Mouse (Mus musculus) ES-E14 (cell line): ENCODE measurements around the gene Pclo. TPM values are rescaled to one million over a fixed set of nuclear protein-coding genes. Genes with fewer than 3 reads are reported as not detected.

Source experiments
- DNase-seq: peaks from one replicate; pipeline ENCODE4 v3.0.0-alpha.2; 2013; ENCODE audit warnings: low read depth, low spot score
- H3K27ac ChIP-seq: 2 replicates; pipeline ENCODE4 v1.5.1; 2012; ENCODE audit warnings: low read depth, mild to moderate bottlenecking, low read length, moderate library complexity, mixed read lengths; ENCODE audit not compliant: poor library complexity, insufficient read depth, severe bottlenecking
- H3K36me3 ChIP-seq: 2 replicates; pipeline ENCODE4 v1.6.1; 2012; ENCODE audit warnings: mild to moderate bottlenecking, low read length, moderate library complexity, mixed read lengths; ENCODE audit not compliant: control insufficient read depth, poor library complexity, insufficient read depth, severe bottlenecking
- H3K4me1 ChIP-seq, 2 experiments: fragments of 150-350 bp in 1 of 2; sonication (generic) in 1 of 2; 2 replicates each; pipeline ENCODE4 v1.6.1; 2012; ENCODE audit warnings: low read length in 2 of 2, mild to moderate bottlenecking in 1 of 2, mixed read lengths in 1 of 2; ENCODE audit not compliant: control insufficient read depth in 2 of 2, insufficient read depth in 2 of 2, poor library complexity in 1 of 2
- H3K4me3 ChIP-seq, 2 experiments: fragments of 150-350 bp in 1 of 2; sonication (generic) in 1 of 2; 2 replicates each; pipeline ENCODE4 v1.5.1; 2012; ENCODE audit warnings: low read length in 2 of 2, low read depth in 1 of 2, mild to moderate bottlenecking in 1 of 2, mixed read lengths in 1 of 2; ENCODE audit not compliant: insufficient read depth in 1 of 2, poor library complexity in 1 of 2, severe bottlenecking in 1 of 2
- H3K9ac ChIP-seq: 2 replicates; pipeline ENCODE4 v1.6.1; 2012; ENCODE audit warnings: low read depth, mild to moderate bottlenecking, low read length, mixed read lengths; ENCODE audit not compliant: poor library complexity, insufficient read depth, severe bottlenecking
- H3K9me3 ChIP-seq: fragments of 150-350 bp; sonication (generic); 2 replicates; pipeline ENCODE4 v1.6.1; 2012; ENCODE audit warnings: low read depth, mild to moderate bottlenecking, low read length; ENCODE audit not compliant: control insufficient read depth, insufficient read depth
- CHD2 ChIP-seq: IDR thresholded peaks from 2 replicates; pipeline ENCODE4 v1.6.1; 2014; ENCODE audit warnings: mild to moderate bottlenecking, low read depth, low read length, inconsistent platforms
- HCFC1 ChIP-seq: IDR thresholded peaks from 2 replicates; pipeline ENCODE4 v1.6.1; 2012; ENCODE audit warnings: low read length, inconsistent platforms, borderline replicate concordance; ENCODE audit not compliant: insufficient read depth
- MAFK ChIP-seq: IDR thresholded peaks from 2 replicates; pipeline ENCODE4 v1.6.1; 2014; ENCODE audit warnings: mild to moderate bottlenecking, low read depth, low read length, inconsistent platforms; ENCODE audit not compliant: insufficient read depth
- ZC3H11A ChIP-seq: IDR thresholded peaks from 2 replicates; pipeline ENCODE4 v1.6.1; 2012; ENCODE audit warnings: low read depth, mild to moderate bottlenecking, inconsistent platforms, low read length, borderline replicate concordance
- ZNF384 ChIP-seq: IDR thresholded peaks from 2 replicates; pipeline ENCODE4 v1.6.1; 2012; ENCODE audit warnings: low read depth, low read length, inconsistent platforms
- in situ Hi-C, 2 experiments: fragments of 600-800 bp; cut with MboI; formaldehyde crosslinking; loops; one replicate each; pipeline ENCODE4 v1.15.1; 2025; ENCODE audit warnings: low sequenced_read_pairs in 2 of 2, inconsistent platforms in 1 of 2; ENCODE audit not compliant: unreplicated experiment in 2 of 2
- total RNA-seq: library from RNA; depleted of rRNA; stranded (reverse); fragments of 300-350 nt; gene quantifications from 2 replicates; pipeline ENCODE4 v1.2.3, GENCODE M21; 2012

Gene Pclo
- total RNA-seq, 1 experiment = 0.27 TPM

DNA sequence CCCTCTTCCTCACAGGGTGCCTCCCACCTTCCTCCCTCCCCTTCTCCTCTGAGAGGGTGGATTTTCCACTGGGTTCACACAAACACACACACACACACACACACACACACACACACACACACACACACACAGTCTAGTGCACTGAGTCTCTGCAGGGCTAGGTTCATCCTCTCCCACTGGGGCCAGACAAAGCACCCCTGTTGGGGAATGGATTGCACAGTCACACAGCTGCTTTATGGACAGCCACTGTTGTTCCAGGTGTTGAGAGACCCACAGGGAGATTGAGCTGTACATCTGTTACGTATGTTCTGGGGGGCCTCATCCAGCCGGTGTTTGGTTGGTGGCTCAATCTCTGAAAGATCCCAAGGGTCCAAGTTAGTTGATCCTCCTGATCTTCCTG, 182.0 kb downstream of the Pclo start:
- H3K36me3 ChIP-seq = no peaks in the 10 kb centered on the region
- no peak overlapping the region for H3K4me3 ChIP-seq
- in situ Hi-C loops = no loop called here
- H3K9me3 ChIP-seq = no peaks in the 10 kb centered on the region
- no peak for DNase-seq
- no peak for TF ChIP-seq HCFC1
- TF ChIP-seq ZC3H11A = no peak
- TF ChIP-seq ZNF384 = no peak
- TF ChIP-seq MAFK = no peak
- no peak for TF ChIP-seq CHD2
- H3K9ac ChIP-seq = no peak overlapping the region
- no peaks in the 10 kb centered on the region for H3K4me1 ChIP-seq
- no peak overlapping the region for H3K27ac ChIP-seq

DNA sequence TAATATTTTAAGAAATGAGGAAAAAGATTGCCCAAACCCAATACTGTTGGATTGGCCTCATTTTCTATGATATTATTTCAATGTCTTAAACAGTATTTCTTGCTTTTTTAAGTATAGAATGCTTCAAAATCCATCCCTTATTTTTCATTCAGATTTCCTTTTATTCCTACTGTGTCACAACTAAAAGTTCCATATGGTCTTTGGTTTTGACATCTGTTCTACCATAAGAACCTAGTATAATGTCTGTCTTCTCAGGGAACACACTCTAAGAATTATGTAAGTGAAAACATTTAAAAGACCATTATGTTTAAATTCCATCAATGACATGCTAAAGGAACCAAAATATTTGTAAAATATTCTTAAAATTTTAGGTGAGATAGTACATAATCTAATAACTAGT, 186.2 kb downstream of the Pclo start:
- Histone ChIP-seq H3K27ac (no peak overlapping the region), H3K9ac (no peak overlapping the region), H3K36me3 (no peaks in the 10 kb centered on the region), H3K4me1 (no peaks in the 10 kb centered on the region), H3K9me3 (no peaks in the 10 kb centered on the region), H3K4me3 (no peak overlapping the region)
- no peak for DNase-seq
- in situ Hi-C loops = no loop called here
- no peak for TF ChIP-seq MAFK
- no peak for TF ChIP-seq CHD2
- no peak for TF ChIP-seq HCFC1

GRCm38 (mm10) chr5:14705423-14705822, 190.7 kb downstream of the Pclo start:
- Histone ChIP-seq H3K4me3 (no peak overlapping the region), H3K27ac (no peak overlapping the region), H3K9ac (no peak overlapping the region), H3K9me3 (no peaks in the 10 kb centered on the region), H3K4me1 (no peaks in the 10 kb centered on the region), H3K36me3 (no peaks in the 10 kb centered on the region)
- TF ChIP-seq CHD2 (no peak), ZNF384 (no peak), ZC3H11A (no peak), HCFC1 (no peak), MAFK (no peak)
- no peak for DNase-seq
- in situ Hi-C loops = no loop called here

GRCm38 (mm10) chr5:14707311-14707710, 192.6 kb downstream of the Pclo start:
- H3K4me3 ChIP-seq = no peak overlapping the region
- in situ Hi-C loops = no loop called here
- no peaks in the 10 kb centered on the region for H3K4me1 ChIP-seq
- no peaks in the 10 kb centered on the region for H3K36me3 ChIP-seq
- TF ChIP-seq HCFC1 (no peak), ZNF384 (no peak), CHD2 (no peak), ZC3H11A (no peak), MAFK (no peak)
- no peak for DNase-seq
- H3K9ac ChIP-seq = no peak overlapping the region
- no peak overlapping the region for H3K27ac ChIP-seq
- H3K9me3 ChIP-seq = no peaks in the 10 kb centered on the region

DNA sequence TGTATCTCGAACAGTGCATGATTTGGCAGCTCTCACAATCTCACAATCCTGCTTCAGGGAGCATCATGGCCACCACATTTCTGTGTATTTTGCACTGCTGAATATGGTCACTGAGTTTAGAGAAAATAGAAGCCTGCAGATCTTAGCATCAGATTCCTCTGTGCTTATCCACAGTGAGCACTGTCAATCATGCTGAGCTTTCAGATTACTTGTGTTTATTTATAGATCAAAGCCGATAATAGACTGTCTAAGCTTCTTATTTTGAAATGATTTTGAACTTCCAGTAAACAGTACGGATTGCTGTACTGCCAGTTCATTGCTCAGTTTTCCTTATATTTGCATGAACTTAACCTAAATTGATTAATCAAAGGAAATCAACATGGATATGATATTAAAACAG, 208.9 kb downstream of the Pclo start:
- H3K9me3 ChIP-seq = no peaks in the 10 kb centered on the region
- no peak overlapping the region for H3K27ac ChIP-seq
- H3K9ac ChIP-seq = no peak overlapping the region
- no peaks in the 10 kb centered on the region for H3K4me1 ChIP-seq
- no peak for DNase-seq
- H3K4me3 ChIP-seq = no peak overlapping the region
- no peaks in the 10 kb centered on the region for H3K36me3 ChIP-seq
- in situ Hi-C loops = no loop called here
- no peak for TF ChIP-seq ZNF384
- TF ChIP-seq CHD2 = no peak
- TF ChIP-seq ZC3H11A = no peak
- no peak for TF ChIP-seq MAFK
- no peak for TF ChIP-seq HCFC1
